In the genomic region with DNA sequence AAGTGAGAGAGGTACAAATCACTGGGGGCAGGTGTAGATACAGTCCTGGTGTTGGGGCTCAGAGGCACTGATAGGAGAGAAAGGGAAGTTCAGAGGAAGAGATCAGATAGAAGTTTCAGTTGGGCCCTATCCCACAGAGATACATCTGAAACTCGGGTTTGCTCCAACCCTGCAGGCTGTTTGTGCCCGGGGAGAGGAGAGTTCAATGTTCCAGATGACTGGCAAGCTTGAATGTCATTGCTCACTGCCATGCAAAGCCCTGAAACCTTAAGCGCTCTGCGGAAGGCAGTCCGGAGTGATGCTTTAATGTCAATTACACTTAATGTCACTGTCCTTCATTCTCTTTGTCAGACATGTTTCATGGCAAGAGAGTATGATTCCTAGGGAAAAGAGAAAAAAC, we compare ENCODE assay signal across 22 mouse cellular contexts. TPM values are rescaled to one million over a fixed set of nuclear protein-coding genes. Genes with fewer than 3 reads are reported as not detected.
A peak's percentile ranks its signal among the peaks of the same experiment; 100 is the strongest.
DNase-seq lines count a peak whose midpoint lies in the region; ATAC-seq lines count a peak whose summit lies in the region.
"Had no signal": no experiment of that assay in that cellular context is flagged by ENCODE, and none has a peak within 500 bp of the region (broad histone marks: within the 10 kb centered on the region; RNA-seq: fewer than 3 reads in every experiment).

No protein-coding gene starts in this region.

- no peak overlapping the region for H3K4me3 ChIP-seq in hindbrain, embryonic 12.5 days
- no peak overlapping the region for H3K4me3 ChIP-seq in hindbrain, embryonic 16.5 days (ENCODE audit: low read length)
- H3K4me3 ChIP-seq in kidney, embryonic 16.5 days (ENCODE audit: low read length): no peak overlapping the region
- H3K4me3 ChIP-seq in midbrain, embryonic 16.5 days (ENCODE audit: low read depth, low read length): no peak overlapping the region
- H3K4me3 ChIP-seq: embryonic facial prominence, embryonic 15.5 days; erythroblast, embryonic 14.5 days; forebrain, embryonic 10.5 days; gastrocnemius, adult 2 months; heart, embryonic 13.5 days; intestine, embryonic 15.5 days had no signal

- no peak for ATAC-seq in hindbrain, embryonic 12.5 days (ENCODE audit: low FRiP score)
- no peak for ATAC-seq in hindbrain, embryonic 16.5 days
- no peak for ATAC-seq in kidney, embryonic 16.5 days (ENCODE audit: low FRiP score, low TSS enrichment)
- no peak for ATAC-seq in midbrain, embryonic 16.5 days
- ATAC-seq: forebrain, embryonic 14.5 days; intestine, embryonic 15.5 days had no signal

- no peaks in the 10 kb centered on the region for H3K9me3 ChIP-seq in hindbrain, embryonic 12.5 days (replicated peaks)
- H3K9me3 ChIP-seq in hindbrain, embryonic 16.5 days (ENCODE audit: control insufficient read depth, low read length): no peaks in the 10 kb centered on the region
- H3K9me3 ChIP-seq in kidney, embryonic 16.5 days (ENCODE audit: low read length): no peaks in the 10 kb centered on the region
- H3K9me3 ChIP-seq in midbrain, embryonic 16.5 days (replicated peaks; ENCODE audit: control insufficient read depth, low read length, poor library complexity, severe bottlenecking): no peaks in the 10 kb centered on the region
- H3K9me3 ChIP-seq: embryonic facial prominence, embryonic 15.5 days; forebrain, embryonic 10.5 days; heart, embryonic 13.5 days; intestine, embryonic 15.5 days had no signal

- 0 out of 2 replicates have a peak overlapping the region, but pooled peaks have one; percentile 40 for H3K27ac ChIP-seq in hindbrain, embryonic 12.5 days
- no peak overlapping the region for H3K27ac ChIP-seq in hindbrain, embryonic 16.5 days (ENCODE audit: low read depth, low read length)
- H3K27ac ChIP-seq in kidney, embryonic 16.5 days (ENCODE audit: low read length): peak overlapping the region; percentile 73; the same call in 1 of the 2 replicates
- H3K27ac ChIP-seq in midbrain, embryonic 16.5 days (ENCODE audit: low read length): no peak overlapping the region
- H3K27ac ChIP-seq: embryonic facial prominence, embryonic 15.5 days; forebrain, embryonic 10.5 days; gastrocnemius, adult 2 months; heart, embryonic 13.5 days; intestine, embryonic 15.5 days had no signal

- H3K27me3 ChIP-seq in hindbrain, embryonic 12.5 days: no peaks in the 10 kb centered on the region
- H3K27me3 ChIP-seq in hindbrain, embryonic 16.5 days (replicated peaks; ENCODE audit: control insufficient read depth, insufficient read depth, low read length): no peaks in the 10 kb centered on the region
- H3K27me3 ChIP-seq in kidney, embryonic 16.5 days (ENCODE audit: insufficient read depth, low read length): no peaks in the 10 kb centered on the region
- H3K27me3 ChIP-seq in midbrain, embryonic 16.5 days (ENCODE audit: control insufficient read depth, insufficient read depth, low read depth, low read length): no peaks in the 10 kb centered on the region
- H3K27me3 ChIP-seq: embryonic facial prominence, embryonic 15.5 days; heart, embryonic 13.5 days; intestine, embryonic 15.5 days had no signal

- no peak for DNase-seq in kidney, adult 11 months
- DNase-seq in retina, postnatal 1 day: peak; percentile 47
- no peak for DNase-seq in retina, embryonic 14.5 days (ENCODE audit: low spot score)
- DNase-seq: adrenal gland, adult 8-10 months; adrenal gland, postnatal 36 days; cerebellum, adult 8-10 months; cerebellum, postnatal 25 days; gastrocnemius, adult 2 months; gastrocnemius, postnatal 25 days; heart, postnatal 36 days had no signal

- WGBS in hindbrain, embryonic 12.5 days: 45% methylated on average over 5 of the region's 5 CpGs
- 39% methylated on average over 5 of the region's 5 CpGs for WGBS in hindbrain, embryonic 16.5 days
- 33% methylated on average over 5 of the region's 5 CpGs for WGBS in kidney, embryonic 16.5 days
- WGBS in midbrain, embryonic 16.5 days: 40% methylated on average over 5 of the region's 5 CpGs

- no peaks in the 10 kb centered on the region for H3K36me3 ChIP-seq in hindbrain, embryonic 12.5 days
- H3K36me3 ChIP-seq in hindbrain, embryonic 16.5 days (ENCODE audit: control insufficient read depth, insufficient read depth, low read length): no peaks in the 10 kb centered on the region
- no peaks in the 10 kb centered on the region for H3K36me3 ChIP-seq in kidney, embryonic 16.5 days (ENCODE audit: insufficient read depth, low read length)
- H3K36me3 ChIP-seq in midbrain, embryonic 16.5 days (ENCODE audit: control insufficient read depth, insufficient read depth, low read length): no peaks in the 10 kb centered on the region
- H3K36me3 ChIP-seq: embryonic facial prominence, embryonic 15.5 days; forebrain, embryonic 10.5 days; heart, embryonic 13.5 days; intestine, embryonic 15.5 days had no signal

- no peak overlapping the region for H3K9ac ChIP-seq in hindbrain, embryonic 12.5 days
- H3K9ac ChIP-seq in hindbrain, embryonic 16.5 days (ENCODE audit: low read depth, low read length): no peak overlapping the region
- H3K9ac ChIP-seq in kidney, embryonic 16.5 days (replicated peaks; ENCODE audit: low read length): no peak overlapping the region
- H3K9ac ChIP-seq in midbrain, embryonic 16.5 days (ENCODE audit: low read depth, low read length): no peak overlapping the region
- H3K9ac ChIP-seq: embryonic facial prominence, embryonic 15.5 days; heart, embryonic 13.5 days; intestine, embryonic 15.5 days had no signal

- no peak overlapping the region for H3K4me2 ChIP-seq in hindbrain, embryonic 12.5 days (replicated peaks)
- H3K4me2 ChIP-seq in hindbrain, embryonic 16.5 days (ENCODE audit: low read length): no peak overlapping the region
- no peak overlapping the region for H3K4me2 ChIP-seq in kidney, embryonic 16.5 days (replicated peaks; ENCODE audit: low read depth, low read length)
- no peak overlapping the region for H3K4me2 ChIP-seq in midbrain, embryonic 16.5 days (ENCODE audit: low read length)
- H3K4me2 ChIP-seq: embryonic facial prominence, embryonic 15.5 days; heart, embryonic 13.5 days; intestine, embryonic 15.5 days had no signal

- H3K4me1 ChIP-seq in hindbrain, embryonic 12.5 days: peaks cover 20% of the 10 kb centered on the region
- H3K4me1 ChIP-seq in hindbrain, embryonic 16.5 days (ENCODE audit: control insufficient read depth, insufficient read depth, low read depth, low read length): no peaks in the 10 kb centered on the region; the same call in none of the 2 replicates
- H3K4me1 ChIP-seq in kidney, embryonic 16.5 days (ENCODE audit: insufficient read depth, low read length): peaks cover 41% of the 10 kb centered on the region
- 0 out of 2 replicates have a peak, but pooled peaks cover 2% of the 10 kb centered on the region for H3K4me1 ChIP-seq in midbrain, embryonic 16.5 days (ENCODE audit: control insufficient read depth, insufficient read depth, low read length)
- H3K4me1 ChIP-seq: intestine, embryonic 15.5 days had no signal

RNA-seq across cellular contexts. Expression of gene Clmp, which starts 39.2 kb away (rescaled TPM):
- polyA plus RNA-seq in hindbrain, embryonic 12.5 days (2016; fragmentation: Nextera tagmentation; extraction: Ambion mirVana): 59.6 and 62.0 TPM in 2 replicates
- polyA plus RNA-seq in hindbrain, embryonic 16.5 days (2015; fragmentation: Nextera tagmentation; extraction: Ambion mirVana): 49.1 and 54.2 TPM in 2 replicates
- polyA plus RNA-seq in kidney, embryonic 16.5 days (2015; fragmentation: Nextera tagmentation; extraction: Ambion mirVana): 28.0 and 31.3 TPM in 2 replicates
- 50.3 and 50.9 TPM in 2 replicates for polyA plus RNA-seq in midbrain, embryonic 16.5 days (2015; fragmentation: Nextera tagmentation; extraction: Ambion mirVana)
- polyA plus RNA-seq: erythroblast, embryonic 14.5 days had no signal

RNA-seq across cellular contexts. Expression of gene Gm21915, which starts 54.6 kb away (rescaled TPM):
- polyA plus RNA-seq in hindbrain, embryonic 12.5 days (2016; fragmentation: Nextera tagmentation; extraction: Ambion mirVana): not detected in 2 replicates
- not detected in 2 replicates for polyA plus RNA-seq in hindbrain, embryonic 16.5 days (2015; fragmentation: Nextera tagmentation; extraction: Ambion mirVana)
- polyA plus RNA-seq in kidney, embryonic 16.5 days (2015; fragmentation: Nextera tagmentation; extraction: Ambion mirVana): not detected in 2 replicates
- polyA plus RNA-seq in midbrain, embryonic 16.5 days (2015; fragmentation: Nextera tagmentation; extraction: Ambion mirVana): not detected in 2 replicates
- polyA plus RNA-seq: cortical plate, adult 2 months; embryonic facial prominence, embryonic 15.5 days; erythroblast, embryonic 14.5 days; forebrain, embryonic 10.5 days; forebrain, embryonic 14.5 days; heart, embryonic 13.5 days; heart, postnatal 0 days; intestine, embryonic 15.5 days had no signal

Comparison
In these comparisons a context has a peak if more than half of its experiments do, and no peak if none do; other contexts are left out.
1. H3K27ac ChIP-seq: peak in hindbrain, embryonic 12.5 days (single experiment) and kidney, embryonic 16.5 days (single experiment); none in hindbrain, embryonic 16.5 days (single experiment) and midbrain, embryonic 16.5 days (single experiment).